Mouse (Mus musculus) cerebellum, adult 9-11 months (tissue): ENCODE results near the gene Ifna5.
A peak's percentile ranks its signal among the peaks of the same experiment; 100 is the strongest.
"Not testable (repeated sequence)": the region's sequence is repeated elsewhere in the genome, so short reads cannot be mapped to it uniquely, and the experiment has no call there.

Experiments
- DNase-seq: peaks from one replicate; pipeline ENCODE4 v3.0.0; 2022

Gene Ifna5

GRCm38 (mm10) chr4:88835225-88835624 lies at the start of gene Ifna5:
TSS of gene Ifna5 (plus strand) at chr4:88835525.
- DNase-seq = not testable (repeated sequence)

- DNase-seq = peak; percentile 75
Measured at GRCm38 (mm10) chr4:88788402-88788801, 46.9 kb upstream of the Ifna5 start, which contains the start of gene Gm13277. TSS of gene Gm13277 (plus strand) at chr4:88788632.

GRCm38 (mm10) chr4:88791250-88791649 lies 44.1 kb upstream of the Ifna5 start, which contains the start of gene Gm13278:
TSS of gene Gm13278 (plus strand) at chr4:88791550.
- not testable (repeated sequence) for DNase-seq

- DNase-seq = peak; percentile 82
Measured at GRCm38 (mm10) chr4:88793936-88794675, 41.2 kb upstream of the Ifna5 start, which contains the start of gene Gm13275. TSS of gene Gm13275 (plus strand) at chr4:88794487.

GRCm38 (mm10) chr4:88797097-88797496 lies 38.2 kb upstream of the Ifna5 start, which contains the start of gene Gm13279:
TSS of gene Gm13279 (plus strand) at chr4:88797397.
- not testable (repeated sequence) for DNase-seq

- DNase-seq = not testable (repeated sequence)
Measured at GRCm38 (mm10) chr4:88799365-88799764, 36.0 kb upstream of the Ifna5 start, which contains the start of gene Gm13285. TSS of gene Gm13285 (plus strand) at chr4:88799665.

GRCm38 (mm10) chr4:88802954-88803353 lies 32.4 kb upstream of the Ifna5 start, which contains the start of gene Gm13287:
TSS of gene Gm13287 (plus strand) at chr4:88803254.
- not testable (repeated sequence) for DNase-seq

GRCm38 (mm10) chr4:88805231-88805630 lies 30.1 kb upstream of the Ifna5 start, which contains the start of gene Gm13288:
TSS of gene Gm13288 (plus strand) at chr4:88805531.
- not testable (repeated sequence) for DNase-seq

- DNase-seq = peak; percentile 44
Measured at GRCm38 (mm10) chr4:88805761-88806160, 29.6 kb upstream of the Ifna5 start.

- no peak for DNase-seq
Measured at GRCm38 (mm10) chr4:88815928-88816327, 19.4 kb upstream of the Ifna5 start, which contains the start of gene Ifna7. TSS of gene Ifna7 (plus strand) at chr4:88816228.

GRCm38 (mm10) chr4:88819659-88820058 lies 15.7 kb upstream of the Ifna5 start, which contains the start of gene Ifna11:
TSS of gene Ifna11 (plus strand) at chr4:88819959.
- DNase-seq = no peak

GRCm38 (mm10) chr4:88822995-88823394 lies 12.3 kb upstream of the Ifna5 start:
- DNase-seq = no peak

- DNase-seq = not testable (repeated sequence)
Measured at GRCm38 (mm10) chr4:88827116-88827515, 8.2 kb upstream of the Ifna5 start, which contains the start of gene Ifna6. TSS of gene Ifna6 (plus strand) at chr4:88827416.

GRCm38 (mm10) chr4:88830523-88830922 lies 4.8 kb upstream of the Ifna5 start:
- no peak for DNase-seq

GRCm38 (mm10) chr4:88838828-88839227 lies 3.5 kb downstream of the Ifna5 start:
- DNase-seq = no peak

GRCm38 (mm10) chr4:88840058-88840457 lies 4.7 kb downstream of the Ifna5 start:
- no peak for DNase-seq

GRCm38 (mm10) chr4:88841438-88841911 lies 6.2 kb downstream of the Ifna5 start, which contains the start of gene Ifna4:
TSS of gene Ifna4 (plus strand) at chr4:88841861.
- no peak for DNase-seq

GRCm38 (mm10) chr4:88845334-88845733 lies 10.0 kb downstream of the Ifna5 start:
- DNase-seq = no peak

GRCm38 (mm10) chr4:88849698-88850097 lies 14.4 kb downstream of the Ifna5 start, which contains the start of gene Ifna1:
TSS of gene Ifna1 (plus strand) at chr4:88850087.
- DNase-seq = no peak

- no peak for DNase-seq
Measured at GRCm38 (mm10) chr4:88851026-88851763, 15.9 kb downstream of the Ifna5 start.

- no peak for DNase-seq
Measured at GRCm38 (mm10) chr4:88859214-88859613, 23.9 kb downstream of the Ifna5 start.

- no peak for DNase-seq
Measured at GRCm38 (mm10) chr4:88863309-88863708, 28.0 kb downstream of the Ifna5 start.

GRCm38 (mm10) chr4:88864599-88864998 lies 29.3 kb downstream of the Ifna5 start:
- no peak for DNase-seq
